Mouse (Mus musculus) small intestine, adult 2 months (tissue): ENCODE data around the gene Vash1.

Experiments
- CTCF ChIP-seq: fragments of 200-500 bp; IDR thresholded peaks from 2 replicates; pipeline ENCODE4 v1.5.1; 2012; ENCODE audit warnings: low read depth, mild to moderate bottlenecking, control low read depth, inconsistent platforms, low read length, moderate library complexity, mixed read lengths; ENCODE audit not compliant: insufficient replicate concordance, insufficient read length; ENCODE audit errors: extremely low read depth
- POLR2A ChIP-seq: fragments of 200-500 bp; IDR thresholded peaks from 2 replicates; pipeline ENCODE4 v1.6.1; 2012; ENCODE audit warnings: low read depth, mild to moderate bottlenecking, control low read depth, inconsistent platforms, low read length, moderate library complexity

- TF ChIP-seq CTCF = no peak
- no peak for TF ChIP-seq POLR2A
These were observed 22.4 kb downstream of the Vash1 start for GRCm38 (mm10) chr12:86700927-86701310.
